Mouse (Mus musculus) fat pad, adult 2 months (tissue): Measurements from ENCODE around the gene Pde10a.

Experiments used
- DNase-seq: peaks from one replicate; pipeline ENCODE4 v3.0.0-alpha.2; 2011; ENCODE audit warnings: low read depth, low spot score; ENCODE audit errors: extremely low read depth

The Pde10a gene

DNA sequence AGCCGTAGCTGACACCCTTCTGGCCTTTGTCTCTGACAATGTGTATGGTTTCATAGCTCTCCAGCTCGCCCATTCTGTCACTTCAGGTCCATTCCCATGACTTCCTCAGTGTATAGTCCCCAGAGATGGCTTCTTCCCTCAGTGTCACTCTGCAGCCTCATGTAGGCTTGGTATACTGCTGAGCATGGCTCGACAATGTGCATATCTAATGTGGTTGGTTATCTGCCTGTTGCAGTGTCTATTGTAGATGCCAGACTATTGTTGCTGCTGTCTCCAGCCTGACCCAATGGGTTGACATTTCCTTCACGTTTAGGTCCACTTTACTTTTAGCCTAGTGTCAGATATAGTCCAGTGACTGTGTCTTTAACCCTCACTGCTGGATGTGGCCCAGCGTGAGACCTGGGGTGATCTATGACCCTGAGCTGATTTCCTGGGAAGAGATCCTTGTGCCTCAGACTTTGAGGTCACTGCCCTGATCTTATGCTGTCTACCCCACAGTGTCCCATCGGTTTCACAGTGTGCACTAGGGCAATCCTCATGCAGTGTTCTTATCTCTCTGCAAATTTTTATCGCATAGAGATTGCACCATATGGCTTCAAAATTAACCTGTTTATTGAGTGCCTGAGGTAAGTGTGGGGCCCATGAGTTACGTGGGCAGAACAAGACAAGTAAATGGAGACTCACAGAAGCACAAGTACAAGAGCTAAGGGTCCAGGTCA is 48.5 kb downstream of the Pde10a start:
- DNase-seq = no peak

DNA sequence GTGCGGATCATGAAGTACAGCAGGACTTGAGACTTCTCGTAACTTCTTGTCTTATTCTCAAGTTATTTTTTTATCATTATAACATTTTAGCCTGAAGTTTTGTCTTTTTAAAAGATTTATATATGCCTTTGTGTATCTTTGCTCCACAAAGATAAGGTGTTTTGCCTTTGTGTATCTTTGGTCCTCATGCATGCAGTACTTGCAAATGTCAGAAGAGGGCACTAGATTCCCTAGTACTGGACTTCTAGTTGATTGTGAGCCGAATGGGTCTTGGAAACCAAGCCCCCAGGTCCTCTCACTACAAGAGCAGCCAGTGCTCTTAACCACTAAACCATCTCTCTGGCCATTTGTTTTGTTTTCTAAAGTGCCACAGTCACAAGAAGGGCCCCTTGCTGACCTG is 55.2 kb downstream of the Pde10a start:
- no peak for DNase-seq

- DNase-seq = no peak
These were observed 56.4 kb downstream of the Pde10a start for GRCm38 (mm10) chr17:8581579-8581978.

DNA sequence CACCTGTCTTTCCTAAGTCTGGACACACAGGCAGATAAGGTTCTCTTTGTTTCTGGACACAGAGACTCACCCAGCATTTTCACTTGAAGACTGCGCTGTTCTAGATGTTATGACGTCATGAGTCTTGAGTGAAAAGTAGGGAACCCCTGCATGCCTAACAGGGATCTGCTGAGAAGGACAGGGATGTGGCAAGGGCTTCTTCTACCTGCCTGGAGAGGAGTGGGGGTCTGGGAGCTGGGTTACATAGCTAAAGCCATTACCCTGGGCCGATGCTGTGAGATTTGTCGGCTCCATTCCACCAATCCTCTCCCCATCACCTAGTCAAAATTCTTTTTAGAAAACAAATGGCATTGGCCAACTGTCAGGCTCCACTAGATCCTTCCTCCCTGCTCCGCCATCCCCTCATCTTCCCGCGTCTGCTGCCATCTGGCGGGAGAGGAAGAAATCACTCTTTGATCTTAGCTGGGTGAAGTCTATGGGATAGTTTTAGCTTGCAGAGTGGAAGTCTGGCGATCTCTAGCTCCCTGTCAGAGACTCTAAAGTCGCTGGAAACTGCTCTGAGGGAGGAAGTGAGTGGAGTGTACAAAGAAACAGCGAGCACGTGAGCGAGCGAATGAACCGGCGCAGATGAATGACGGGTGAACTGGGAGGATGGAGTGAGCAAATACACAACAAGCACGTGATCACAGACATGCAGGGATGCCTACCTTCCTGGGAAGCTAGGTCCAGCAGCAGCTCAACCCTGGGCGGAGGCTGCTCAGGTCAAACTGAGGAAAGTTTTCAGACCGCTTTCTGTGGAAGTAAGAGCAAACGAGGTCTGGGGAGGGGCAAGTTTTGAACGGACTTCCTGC is 67.5 kb downstream of the Pde10a start:
- no peak for DNase-seq

DNA sequence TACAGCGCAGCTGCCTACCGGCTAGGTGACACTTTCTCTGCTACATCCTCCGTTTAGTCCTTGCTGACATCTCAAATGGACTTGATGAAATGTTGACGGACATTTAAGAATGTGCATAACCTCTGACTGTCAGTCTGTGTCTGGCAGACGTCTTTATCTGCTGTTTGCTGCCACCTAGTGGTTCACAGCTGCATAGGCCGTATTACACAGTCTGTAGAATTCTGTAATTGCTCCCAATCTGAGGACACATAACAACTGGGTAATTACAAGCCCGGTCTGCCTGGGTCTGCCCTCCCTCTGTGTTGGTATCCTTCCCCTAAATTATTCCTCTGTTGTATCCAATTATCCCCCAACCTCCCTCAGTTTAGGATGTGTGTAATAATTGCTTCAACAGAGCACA is 72.6 kb downstream of the Pde10a start:
- DNase-seq = no peak

DNA sequence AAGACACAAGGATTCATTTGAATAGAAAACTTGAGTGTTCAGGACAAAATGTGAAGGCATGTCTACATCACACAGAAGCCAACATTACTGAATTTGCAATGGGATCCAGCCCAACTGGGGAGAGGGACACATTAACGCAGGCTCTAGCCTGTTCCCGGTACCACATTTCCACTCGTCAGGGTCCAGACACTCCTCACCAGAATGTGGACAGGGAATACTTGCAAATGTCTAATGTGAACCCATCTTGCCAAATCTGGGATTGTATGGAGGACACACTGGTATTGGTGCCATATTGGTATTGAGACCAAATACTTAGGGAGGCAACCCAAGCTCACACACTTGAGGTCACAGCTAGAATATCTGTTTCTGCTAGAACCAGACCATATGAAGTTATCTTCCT is 77.8 kb downstream of the Pde10a start:
- no peak for DNase-seq

GRCm38 (mm10) chr17:8605921-8606320 is 80.7 kb downstream of the Pde10a start:
- DNase-seq = no peak

GRCm38 (mm10) chr17:8606695-8607094 is 81.5 kb downstream of the Pde10a start:
- no peak for DNase-seq

- no peak for DNase-seq
These were observed 86.7 kb downstream of the Pde10a start for GRCm38 (mm10) chr17:8611916-8612315.

DNA sequence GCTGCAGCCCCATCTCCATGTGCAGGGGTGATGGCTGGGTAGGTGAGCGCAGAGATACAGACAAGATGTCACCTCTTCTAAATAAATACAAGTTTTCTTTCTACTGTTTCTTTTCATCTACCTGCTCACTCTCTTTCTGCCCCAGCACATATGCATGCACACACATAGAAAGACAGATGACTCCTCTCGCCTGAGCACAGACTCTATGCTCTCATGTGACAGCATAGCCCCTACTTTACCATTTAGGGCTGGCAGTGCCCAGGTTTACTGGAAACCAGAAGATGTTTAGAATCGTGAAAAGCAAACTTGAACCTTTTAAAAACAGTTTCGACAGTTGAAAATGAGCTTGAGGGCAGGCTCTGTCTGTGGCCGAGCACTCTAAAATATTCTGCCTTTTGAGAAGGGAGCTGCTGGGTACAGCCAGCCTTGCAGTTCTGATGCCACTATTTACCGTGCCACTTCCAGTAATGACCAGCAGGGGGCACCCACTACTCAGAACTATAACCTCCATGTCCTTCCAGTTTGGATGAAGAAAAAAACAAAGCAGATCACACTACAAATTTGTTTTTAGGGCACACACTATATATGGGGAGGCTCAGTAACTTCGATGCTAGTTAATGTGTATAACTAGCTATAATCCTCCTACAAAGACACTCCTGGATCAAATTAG is 88.8 kb downstream of the Pde10a start:
- no peak for DNase-seq

GRCm38 (mm10) chr17:8620346-8620745 is 95.2 kb downstream of the Pde10a start:
- DNase-seq = no peak

- no peak for DNase-seq
These were observed 95.9 kb downstream of the Pde10a start for GRCm38 (mm10) chr17:8621105-8621504.

DNA sequence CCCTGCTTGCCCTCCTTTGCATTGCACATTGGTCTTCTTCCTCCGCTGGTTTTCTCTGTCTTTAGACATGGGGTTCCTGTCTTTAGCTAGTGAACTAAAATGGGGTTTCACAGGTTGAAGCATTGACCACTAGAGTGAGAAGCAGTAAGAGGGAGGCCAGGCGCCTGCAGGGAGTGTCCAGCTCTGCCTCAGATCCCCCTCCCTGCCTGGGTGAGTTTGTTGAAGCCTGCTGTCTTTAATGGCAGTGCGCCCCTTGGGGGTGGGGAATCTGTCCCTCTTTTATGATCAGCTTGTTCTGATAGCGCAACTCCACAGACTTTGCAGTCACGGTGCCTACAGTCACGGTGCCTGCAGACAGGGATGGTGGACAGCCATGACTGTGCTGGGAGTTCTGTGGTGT is 96.7 kb downstream of the Pde10a start:
- DNase-seq = no peak

- no peak for DNase-seq
These were observed 101.2 kb downstream of the Pde10a start for GRCm38 (mm10) chr17:8626421-8626820.

GRCm38 (mm10) chr17:8631701-8632100 is 106.5 kb downstream of the Pde10a start:
- no peak for DNase-seq

DNA sequence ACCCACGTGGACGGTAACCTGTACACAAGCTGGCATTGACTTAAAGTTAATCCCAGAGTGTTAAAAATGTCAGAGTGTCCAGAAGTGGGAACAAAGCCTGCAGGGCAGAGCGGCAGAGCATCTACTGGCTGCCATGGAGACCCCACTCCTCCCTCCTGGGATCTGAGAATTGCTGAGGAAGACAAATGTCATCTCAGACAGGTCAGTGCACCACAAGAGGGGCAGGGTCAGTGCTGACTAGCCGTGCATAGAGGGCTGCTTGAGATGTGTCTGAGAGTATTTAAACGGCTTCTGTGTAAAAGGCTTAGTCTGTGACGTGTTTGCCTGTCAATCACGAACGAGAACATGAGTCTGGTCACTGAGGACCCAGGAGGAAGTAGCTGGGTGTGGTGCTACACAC is 108.4 kb downstream of the Pde10a start:
- no peak for DNase-seq

- no peak for DNase-seq
These were observed 109.3 kb downstream of the Pde10a start for GRCm38 (mm10) chr17:8634476-8634875.

- DNase-seq = no peak
These were observed 111.1 kb downstream of the Pde10a start for GRCm38 (mm10) chr17:8636231-8636630.

GRCm38 (mm10) chr17:8636691-8637090 is 111.5 kb downstream of the Pde10a start:
- no peak for DNase-seq

DNA sequence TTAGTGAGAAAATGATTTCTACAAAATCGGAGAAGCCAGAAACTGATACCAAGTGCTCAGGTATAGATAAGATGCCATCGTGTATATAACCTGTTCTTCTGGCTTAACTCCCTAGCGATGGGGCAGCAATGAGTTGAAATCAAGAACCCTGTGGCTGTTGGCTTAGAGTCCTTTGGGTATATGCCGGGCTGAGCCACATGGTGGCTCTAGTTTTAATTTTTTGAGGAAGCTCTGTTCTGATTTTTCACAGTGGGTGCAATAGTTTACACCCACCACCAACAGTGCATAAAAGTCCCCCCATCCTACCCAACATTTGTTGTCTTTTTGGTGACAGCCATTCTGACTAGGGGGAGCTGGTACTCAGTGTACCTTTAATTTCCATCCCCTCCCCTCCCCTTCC is 112.0 kb downstream of the Pde10a start:
- no peak for DNase-seq

- DNase-seq = no peak
These were observed 114.7 kb downstream of the Pde10a start for GRCm38 (mm10) chr17:8639703-8640380.
